Mouse (Mus musculus): ENCODE data around the gene Cfap299.

GRCm38 (mm10) chr5:98575471-98575834, 246.3 kb downstream of the Cfap299 start:
- no peak for TF ChIP-seq CTCF (IDR thresholded peaks at IDR 0.05; ENCODE audit: control insufficient read depth, insufficient read depth, low read length)
- no peak for TF ChIP-seq POLR2A (IDR thresholded peaks at IDR 0.05; ENCODE audit: borderline replicate concordance, control insufficient read depth, low read depth, low read length)
